12 mouse cellular contexts compared by ENCODE assay signal in the genomic region with DNA sequence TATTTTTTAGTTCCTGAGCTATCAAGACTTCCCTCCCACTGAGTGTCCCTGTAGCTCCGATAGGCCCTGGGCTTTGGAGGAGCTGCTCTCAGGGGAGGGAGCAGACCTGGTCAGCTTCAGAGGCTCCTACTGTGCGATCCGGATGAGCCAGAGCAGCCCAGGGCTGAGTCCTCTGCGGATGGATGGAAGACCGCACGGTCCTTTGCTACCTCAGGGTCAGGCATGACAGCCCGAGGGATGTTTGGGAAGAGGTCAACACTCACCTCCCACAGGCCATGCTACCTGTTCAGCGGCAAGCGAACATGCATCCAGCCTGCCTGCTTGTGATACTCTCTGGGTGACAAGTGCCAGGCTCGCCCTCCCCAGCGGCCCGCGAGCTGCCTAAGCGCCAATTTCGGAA. TPM values are rescaled to one million over a fixed set of nuclear protein-coding genes. Genes with fewer than 3 reads are reported as not detected.
DNase-seq lines count a peak whose midpoint lies in the region; ATAC-seq and TF ChIP-seq lines count a peak whose summit lies in the region.
"Had no signal": no experiment of that assay in that cellular context is flagged by ENCODE, and none has a peak within 500 bp of the region (broad histone marks: within the 10 kb centered on the region; RNA-seq: fewer than 3 reads in every experiment).

No protein-coding gene starts in this region.

- no peaks in the 10 kb centered on the region for H3K36me3 ChIP-seq in hindbrain, embryonic 15.5 days
- no peaks in the 10 kb centered on the region for H3K36me3 ChIP-seq in neural tube, embryonic 13.5 days
- H3K36me3 ChIP-seq: stomach, embryonic 15.5 days had no signal

- H3K9me3 ChIP-seq in hindbrain, embryonic 15.5 days = no peaks in the 10 kb centered on the region
- no peaks in the 10 kb centered on the region for H3K9me3 ChIP-seq in neural tube, embryonic 13.5 days
- H3K9me3 ChIP-seq: stomach, embryonic 15.5 days had no signal

- no peaks in the 10 kb centered on the region for H3K4me1 ChIP-seq in cerebellum, adult 2 months (ENCODE audit: control insufficient read depth, insufficient read depth, low read length)
- H3K4me1 ChIP-seq in hindbrain, embryonic 15.5 days (replicated peaks) = no peaks in the 10 kb centered on the region
- H3K4me1 ChIP-seq in neural tube, embryonic 13.5 days (replicated peaks) = peaks cover 25% of the 10 kb centered on the region
- H3K4me1 ChIP-seq: stomach, embryonic 15.5 days had no signal

- peak overlapping the region; percentile 53 for H3K9ac ChIP-seq in hindbrain, embryonic 15.5 days
- peak overlapping the region; percentile 64 for H3K9ac ChIP-seq in neural tube, embryonic 13.5 days
- H3K9ac ChIP-seq: stomach, embryonic 15.5 days had no signal

- no peak for TF ChIP-seq CTCF in cerebellum, adult 2 months (IDR thresholded peaks at IDR 0.05; ENCODE audit: borderline replicate concordance, insufficient read depth, low read depth, low read length)

- no peak for ATAC-seq in hindbrain, embryonic 15.5 days (ENCODE audit: low FRiP score, low read depth)
- peak; percentile 51; the same call in 1 of the 2 replicates for ATAC-seq in neural tube, embryonic 13.5 days (ENCODE audit: low read depth)
- ATAC-seq: Patski had no signal

- peak overlapping the region; percentile 99 for H3K27ac ChIP-seq in cerebellum, adult 2 months (ENCODE audit: insufficient read depth, low read length)
- H3K27ac ChIP-seq in hindbrain, embryonic 15.5 days (replicated peaks) = peak overlapping the region; percentile 75
- H3K27ac ChIP-seq in neural tube, embryonic 13.5 days (replicated peaks) = peak overlapping the region; percentile 77
- H3K27ac ChIP-seq: stomach, embryonic 15.5 days had no signal

- H3K4me2 ChIP-seq in hindbrain, embryonic 15.5 days = peak overlapping the region; percentile 48
- H3K4me2 ChIP-seq in neural tube, embryonic 13.5 days = peak overlapping the region; percentile 62
- H3K4me2 ChIP-seq: liver, embryonic 11.5 days; stomach, embryonic 15.5 days had no signal

- TF ChIP-seq POLR2A in cerebellum, adult 2 months (IDR thresholded peaks at IDR 0.05; ENCODE audit: borderline replicate concordance, insufficient read depth, low read length) = 0 out of 2 replicates have a peak, but pooled peaks have one; percentile 33

- peak overlapping the region; percentile 98 for H3K4me3 ChIP-seq in cerebellum, adult 2 months (replicated peaks; ENCODE audit: insufficient read depth, low read depth, low read length)
- peak overlapping the region; percentile 55 for H3K4me3 ChIP-seq in hindbrain, embryonic 15.5 days
- H3K4me3 ChIP-seq in neural tube, embryonic 13.5 days = peak overlapping the region; percentile 58
- H3K4me3 ChIP-seq: stomach, embryonic 15.5 days had no signal

- no peaks in the 10 kb centered on the region for H3K27me3 ChIP-seq in cerebellum, adult 2 months (ENCODE audit: control insufficient read depth, insufficient read depth, low read length)
- H3K27me3 ChIP-seq in hindbrain, embryonic 15.5 days = peaks cover 37% of the 10 kb centered on the region
- H3K27me3 ChIP-seq in neural tube, embryonic 13.5 days = peaks cover 84% of the 10 kb centered on the region
- H3K27me3 ChIP-seq: Patski had no signal

- WGBS in cerebellum, adult 2 months = 6% methylated on average over 15 of the region's 15 CpGs
- WGBS in hindbrain, embryonic 15.5 days = 12% methylated on average over 15 of the region's 15 CpGs
- 9% methylated on average over 15 of the region's 15 CpGs for WGBS in neural tube, embryonic 13.5 days

- DNase-seq in cerebellum, adult 2 months = peak; percentile 77 to 83
- DNase-seq in embryo, embryonic 11 days = peak; percentile 54
- DNase-seq in right cerebral cortex, postnatal 10 days (ENCODE audit: low spot score in 2 of 2) = no peak
- no peak for DNase-seq in adipocyte (ENCODE audit: low spot score)
- DNase-seq in lung, postnatal 4 days = no peak
- DNase-seq: gastrocnemius, postnatal 25 days; kidney, adult 11 months had no signal

RNA-seq across cellular contexts. Expression of gene Zic2, which starts 5.9 kb away (rescaled TPM):
- 157 and 186 TPM in 2 replicates for polyA plus RNA-seq in cerebellum, adult 2 months (2012; rRNA removed)
- polyA plus RNA-seq in hindbrain, embryonic 15.5 days (2015; fragmentation: Nextera tagmentation; extraction: Ambion mirVana) = 11.6 and 12.9 TPM in 2 replicates
- polyA plus RNA-seq in neural tube, embryonic 13.5 days (2015; fragmentation: Nextera tagmentation; extraction: Ambion mirVana) = 8.2 and 10.2 TPM in 2 replicates
- polyA plus RNA-seq: liver, embryonic 11.5 days; stomach, embryonic 15.5 days had no signal

RNA-seq across cellular contexts. Expression of gene Gm10837, which starts 9.2 kb away (rescaled TPM):
- 2.7 TPM in 2 replicates for polyA plus RNA-seq in cerebellum, adult 2 months (2012; rRNA removed)
- polyA plus RNA-seq in hindbrain, embryonic 15.5 days (2015; fragmentation: Nextera tagmentation; extraction: Ambion mirVana) = 0.50 and 0.64 TPM in 2 replicates
- 0.19 and 0.29 TPM in 2 replicates for polyA plus RNA-seq in neural tube, embryonic 13.5 days (2015; fragmentation: Nextera tagmentation; extraction: Ambion mirVana)
- polyA plus RNA-seq: liver, embryonic 11.5 days; Patski; stomach, embryonic 15.5 days had no signal

RNA-seq across cellular contexts. Expression of gene Zic5, which starts 15.7 kb away (rescaled TPM):
- 27.5 and 30.4 TPM in 2 replicates for polyA plus RNA-seq in cerebellum, adult 2 months (2012; rRNA removed)
- 13.8 and 17.9 TPM in 2 replicates for polyA plus RNA-seq in hindbrain, embryonic 15.5 days (2015; fragmentation: Nextera tagmentation; extraction: Ambion mirVana)
- polyA plus RNA-seq in neural tube, embryonic 13.5 days (2015; fragmentation: Nextera tagmentation; extraction: Ambion mirVana) = 8.4 and 8.6 TPM in 2 replicates
- polyA plus RNA-seq: stomach, embryonic 15.5 days had no signal

RNA-seq across cellular contexts. Expression of gene Gm5089, which starts 30.3 kb away (rescaled TPM):
- polyA plus RNA-seq in cerebellum, adult 2 months (2012; rRNA removed) = 0.49 TPM in 2 replicates
- 2.4 and 2.7 TPM in 2 replicates for polyA plus RNA-seq in hindbrain, embryonic 15.5 days (2015; fragmentation: Nextera tagmentation; extraction: Ambion mirVana)
- polyA plus RNA-seq in neural tube, embryonic 13.5 days (2015; fragmentation: Nextera tagmentation; extraction: Ambion mirVana) = 0.46 and 0.62 TPM in 2 replicates
- polyA plus RNA-seq: liver, embryonic 11.5 days; Patski; stomach, embryonic 15.5 days had no signal

RNA-seq across cellular contexts. Expression of gene Pcca, which starts 52.9 kb away (rescaled TPM):
- polyA plus RNA-seq in cerebellum, adult 2 months (2012; rRNA removed) = 68.3 and 84.5 TPM in 2 replicates
- 29.0 and 30.2 TPM in 2 replicates for polyA plus RNA-seq in hindbrain, embryonic 15.5 days (2015; fragmentation: Nextera tagmentation; extraction: Ambion mirVana)
- polyA plus RNA-seq in neural tube, embryonic 13.5 days (2015; fragmentation: Nextera tagmentation; extraction: Ambion mirVana) = 28.2 and 32.0 TPM in 2 replicates

Comparison
In these comparisons a context has a peak if more than half of its experiments do, and no peak if none do; other contexts are left out.
1. DNase-seq: peak in cerebellum, adult 2 months (2 of 2) and embryo, embryonic 11 days (single experiment); none in right cerebral cortex, postnatal 10 days (0 of 2), adipocyte (single experiment) and lung, postnatal 4 days (0 of 2).
2. RNA of gene Zic2, which starts 5.9 kb away (polyA plus RNA-seq): 157 to 186 TPM in cerebellum, adult 2 months; 11.6 to 12.9 TPM in hindbrain, embryonic 15.5 days and 8.2 to 10.2 TPM in neural tube, embryonic 13.5 days; every median in the first group is over 10 times any median in the second.
3. Peak in every context shown above with its lines, with median percentiles within 50 percentile points of each other: H3K27ac ChIP-seq and H3K4me3 ChIP-seq.